Mouse (Mus musculus) Patski (cell line): Measurements from ENCODE around the gene Hoxa4. TPM values are rescaled to one million over a fixed set of nuclear protein-coding genes. Genes with fewer than 3 reads are reported as not detected.

Source experiments
- ATAC-seq: fragments of 100-300 bp; one replicate; pipeline ENCODE4 v1.8.0; 2021
- CTCF ChIA-PET: fragments of 350-600 bp; sonication (Branson Sonifier 250); formaldehyde crosslinking; loops from one replicate; lab custom pipeline; 2022; ENCODE audit warnings: inconsistent platforms; lab: Charles Lee
- POLR2A ChIA-PET: fragments of 350-600 bp; sonication (Branson Sonifier 250); formaldehyde crosslinking; loops from one replicate; lab custom pipeline; 2022; ENCODE audit warnings: antibody characterized with exemption, inconsistent platforms; lab: Charles Lee
- DNase-seq: peaks from one replicate; pipeline ENCODE4 v3.0.0-alpha.2; 2011; ENCODE audit warnings: low read depth, low spot score
- H3K27me3 ChIP-seq: fragments of 371-371 bp; one replicate; pipeline ENCODE4 v1.5.1; 2021
- CTCF ChIP-seq: fragments of 100-300 bp; IDR thresholded peaks from one replicate; pipeline ENCODE4 v1.5.1; 2021
- in situ Hi-C: fragments of 300-500 bp; cut with MboI; formaldehyde crosslinking; loops from 3 replicates; pipeline ENCODE4 v1.11.1; 2018; ENCODE audit warnings: low pct_unique_long_range_greater_than_20kb, mixed read lengths
- polyA plus RNA-seq: library from polyadenylated mRNA; unstranded; gene quantifications from one replicate; pipeline ENCODE4 v1.2.3, GENCODE M21; 2021

Gene Hoxa4
- polyA plus RNA-seq, 1 experiment from 2014 or later, result 2.5 TPM

- no peaks in the 10 kb centered on the region for H3K27me3 ChIP-seq
- in situ Hi-C loops, result loop anchor here (25.0 kb wide), 1 partner anchor 491 kb away; no protein-coding TSS in a partner anchor
- no peak for TF ChIP-seq CTCF
- no peak for ATAC-seq
- ChIA-PET POLR2A (interaction anchor here (0.9 to 1.0 kb wide), 2 partner anchors 12 to 26 kb away, joined by 3 to 6 read pairs; no protein-coding TSS in a partner anchor), CTCF (interaction anchor here (1.1 to 2.6 kb wide), 4 partner anchors 8 to 326 kb away, joined by 3 to 6 read pairs (median 4); no protein-coding TSS in a partner anchor)
- DNase-seq, result no peak
These were observed 11.5 kb upstream of the Hoxa4 start for GRCm38 (mm10) chr6:52203121-52203370.

GRCm38 (mm10) chr6:52202362-52203120 is 11.0 kb upstream of the Hoxa4 start:
- CTCF ChIA-PET, result interaction anchor here (0.7 to 2.6 kb wide), 8 partner anchors 9 to 327 kb away, joined by 3 to 7 read pairs (median 3); partner anchors contain the start of gene Hoxa10
- no peak for TF ChIP-seq CTCF
- in situ Hi-C loops, result loop anchor here (25.0 kb wide), 1 partner anchor 490 kb away; no protein-coding TSS in a partner anchor
- H3K27me3 ChIP-seq, result no peaks in the 10 kb centered on the region
- no peak for ATAC-seq
- POLR2A ChIA-PET, result interaction anchor here (0.6 to 1.0 kb wide), 3 partner anchors 12 to 604 kb away, joined by 3 to 6 read pairs (median 4); no protein-coding TSS in a partner anchor
- no peak for DNase-seq

GRCm38 (mm10) chr6:52201269-52201668 is 9.7 kb upstream of the Hoxa4 start:
- DNase-seq (no peak), ATAC-seq (no peak)
- TF ChIP-seq CTCF, result no peak
- ChIA-PET POLR2A (interaction anchor here (0.6 to 0.8 kb wide), 2 partner anchors 31 to 268 kb away, joined by 4 read pairs; no protein-coding TSS in a partner anchor), CTCF (interaction anchor here (1.0 to 2.6 kb wide), 8 partner anchors 10 to 326 kb away, joined by 3 to 7 read pairs (median 4); partner anchors contain the start of gene Hoxa10)
- in situ Hi-C loops, result loop anchor here (25.0 kb wide), 1 partner anchor 489 kb away; no protein-coding TSS in a partner anchor
- H3K27me3 ChIP-seq, result no peaks in the 10 kb centered on the region

GRCm38 (mm10) chr6:52200751-52201250 is 9.2 kb upstream of the Hoxa4 start:
- no peak for TF ChIP-seq CTCF
- ATAC-seq (no peak), DNase-seq (no peak)
- CTCF ChIA-PET, result interaction anchor here (1.1 to 2.6 kb wide), 6 partner anchors 11 to 322 kb away, joined by 3 to 7 read pairs (median 4); no protein-coding TSS in a partner anchor
- in situ Hi-C loops, result loop anchor here (25.0 kb wide), 1 partner anchor 488 kb away; no protein-coding TSS in a partner anchor
- POLR2A ChIA-PET, result no interaction called here
- no peaks in the 10 kb centered on the region for H3K27me3 ChIP-seq

GRCm38 (mm10) chr6:52200073-52200750 is 8.7 kb upstream of the Hoxa4 start:
- ChIA-PET CTCF (interaction anchor here (1.1 to 1.7 kb wide), 2 partner anchors 16 to 53 kb away, joined by 3 to 7 read pairs; no protein-coding TSS in a partner anchor), POLR2A (interaction anchor here (0.7 kb wide), 1 partner anchor 297 kb away, joined by 3 read pairs; no protein-coding TSS in a partner anchor)
- no peak for TF ChIP-seq CTCF
- in situ Hi-C loops, result loop anchor here (25.0 kb wide), 1 partner anchor 488 kb away; no protein-coding TSS in a partner anchor
- no peak for ATAC-seq
- no peak for DNase-seq
- no peaks in the 10 kb centered on the region for H3K27me3 ChIP-seq

GRCm38 (mm10) chr6:52197271-52197670 is 5.7 kb upstream of the Hoxa4 start:
- no peak for DNase-seq
- CTCF ChIA-PET, result interaction anchor here (0.8 to 1.6 kb wide), 4 partner anchors 13 to 321 kb away, joined by 3 to 4 read pairs (median 4); no protein-coding TSS in a partner anchor
- no peaks in the 10 kb centered on the region for H3K27me3 ChIP-seq
- no peak for TF ChIP-seq CTCF
- POLR2A ChIA-PET, result interaction anchor here (0.6 to 0.9 kb wide), 3 partner anchors 19 to 36 kb away, joined by 3 to 5 read pairs (median 3); no protein-coding TSS in a partner anchor
- in situ Hi-C loops, result no loop called here
- no peak for ATAC-seq

GRCm38 (mm10) chr6:52196811-52197210 is 5.3 kb upstream of the Hoxa4 start:
- in situ Hi-C loops, result no loop called here
- POLR2A ChIA-PET, result interaction anchor here (0.6 to 0.9 kb wide), 3 partner anchors 18 to 36 kb away, joined by 3 to 5 read pairs (median 3); no protein-coding TSS in a partner anchor
- ATAC-seq (no peak), DNase-seq (no peak)
- H3K27me3 ChIP-seq, result no peaks in the 10 kb centered on the region
- no peak for TF ChIP-seq CTCF
- CTCF ChIA-PET, result interaction anchor here (0.8 to 1.6 kb wide), 4 partner anchors 13 to 320 kb away, joined by 3 to 4 read pairs (median 4); no protein-coding TSS in a partner anchor

GRCm38 (mm10) chr6:52194690-52195089 is 3.1 kb upstream of the Hoxa4 start:
- ATAC-seq (no peak), DNase-seq (no peak)
- CTCF ChIA-PET, result no interaction called here
- in situ Hi-C loops, result no loop called here
- POLR2A ChIA-PET, result no interaction called here
- no peaks in the 10 kb centered on the region for H3K27me3 ChIP-seq
- no peak for TF ChIP-seq CTCF

- peak; percentile 61 for ATAC-seq
- TF ChIP-seq CTCF, result no peak
- no peak for DNase-seq
- no peaks in the 10 kb centered on the region for H3K27me3 ChIP-seq
- ChIA-PET CTCF (interaction anchor here (0.8 to 1.1 kb wide), 3 partner anchors 8 to 186 kb away, joined by 3 read pairs; no protein-coding TSS in a partner anchor), POLR2A (interaction anchor here (0.6 to 2.2 kb wide), 7 partner anchors 7 to 35 kb away, joined by 3 to 6 read pairs (median 4); partner anchors contain the start of gene Hoxa5)
- in situ Hi-C loops, result no loop called here
These were observed 452 bp upstream of the Hoxa4 start for GRCm38 (mm10) chr6:52191860-52192550.
